Mouse (Mus musculus): Measurements from ENCODE around the gene Tex45.
A peak's percentile ranks its signal among the peaks of the same experiment; 100 is the strongest.

Gene Tex45

GRCm38 (mm10) chr8:3485192-3485591 is 14.5 kb downstream of the Tex45 start:
- DNase-seq (ENCODE audit: low spot score) = no peak

- peak; percentile 50 for DNase-seq (ENCODE audit: low spot score)
Measured at GRCm38 (mm10) chr8:3492901-3493844, 22.5 kb downstream of the Tex45 start, which contains the start of gene Zfp358. Gene Zfp358 (plus strand): TSS chr8:3493138.

- DNase-seq (ENCODE audit: low spot score) = no peak
Measured at GRCm38 (mm10) chr8:3493845-3494208, 23.2 kb downstream of the Tex45 start.

- DNase-seq (ENCODE audit: low spot score) = no peak
Measured at GRCm38 (mm10) chr8:3495578-3496427, 25.1 kb downstream of the Tex45 start.

- DNase-seq (ENCODE audit: low spot score) = no peak
Measured at GRCm38 (mm10) chr8:3496428-3496748, 25.7 kb downstream of the Tex45 start.

- no peak for DNase-seq (ENCODE audit: low spot score)
Measured at GRCm38 (mm10) chr8:3498583-3498982, 27.9 kb downstream of the Tex45 start.

- DNase-seq (ENCODE audit: low spot score) = no peak
Measured at GRCm38 (mm10) chr8:3499751-3500150, 29.1 kb downstream of the Tex45 start.

GRCm38 (mm10) chr8:3500235-3501090 is 29.8 kb downstream of the Tex45 start, which contains the start of gene Mcoln1:
Gene Mcoln1 (plus strand): TSS chr8:3500457.
- DNase-seq (ENCODE audit: low spot score) = peak; percentile 97

- no peak for DNase-seq (ENCODE audit: low spot score)
Measured at GRCm38 (mm10) chr8:3502217-3502616, 31.6 kb downstream of the Tex45 start.

GRCm38 (mm10) chr8:3507979-3508754 is 37.5 kb downstream of the Tex45 start:
- no peak for DNase-seq (ENCODE audit: low spot score)

- no peak for DNase-seq (ENCODE audit: low spot score)
Measured at GRCm38 (mm10) chr8:3514681-3515247, 44.1 kb downstream of the Tex45 start.

GRCm38 (mm10) chr8:3515260-3515671 is 44.6 kb downstream of the Tex45 start, which contains the start of gene Pnpla6:
Gene Pnpla6 (plus strand): TSS chr8:3515384.
- DNase-seq (ENCODE audit: low spot score) = peak; percentile 79

- DNase-seq (ENCODE audit: low spot score) = no peak
Measured at GRCm38 (mm10) chr8:3515771-3516417, 45.2 kb downstream of the Tex45 start.

GRCm38 (mm10) chr8:3516450-3517116 is 45.9 kb downstream of the Tex45 start:
- DNase-seq (ENCODE audit: low spot score) = peak; percentile 87

- no peak for DNase-seq (ENCODE audit: low spot score)
Measured at GRCm38 (mm10) chr8:3517117-3517495, 46.4 kb downstream of the Tex45 start.

- no peak for DNase-seq (ENCODE audit: low spot score)
Measured at GRCm38 (mm10) chr8:3522007-3522697, 51.5 kb downstream of the Tex45 start.

- DNase-seq (ENCODE audit: low spot score) = no peak
Measured at GRCm38 (mm10) chr8:3530816-3531215, 60.2 kb downstream of the Tex45 start.

GRCm38 (mm10) chr8:3531936-3532335 is 61.3 kb downstream of the Tex45 start:
- no peak for DNase-seq (ENCODE audit: low spot score)

Measured in T-cell, adult 2 months (primary cell).